Mouse (Mus musculus) B cell, adult 2 months (primary cell): ENCODE data around the gene Samd1.
A peak's percentile ranks its signal among the peaks of the same experiment; 100 is the strongest.
"Not testable (repeated sequence)": the region's sequence is repeated elsewhere in the genome, so short reads cannot be mapped to it uniquely, and the experiment has no call there.

Source experiments
- DNase-seq, 2 experiments: peaks; one replicate each; pipeline ENCODE4 v3.0.0; 2022

Samd1 gene

GRCm38 (mm10) chr8:83997511-83998141, at the start of gene Samd1:
Gene Samd1, plus strand, starts transcription at chr8:83997672.
- DNase-seq: peak; percentile 56 to 59

- no peak for DNase-seq
Observed at GRCm38 (mm10) chr8:83954749-83955105, 42.7 kb upstream of the Samd1 start.

GRCm38 (mm10) chr8:83955106-83955957, 42.1 kb upstream of the Samd1 start, which contains the start of the genes Gm10644 and Asf1b:
Gene Gm10644, minus strand, starts transcription at chr8:83955205.
Gene Asf1b, plus strand, starts transcription at chr8:83955507.
- DNase-seq: peak; percentile 94 to 96

GRCm38 (mm10) chr8:83955958-83956218, 41.6 kb upstream of the Samd1 start:
- no peak for DNase-seq

- peak; percentile 41 to 45 for DNase-seq
Observed at GRCm38 (mm10) chr8:83956789-83957188, 40.7 kb upstream of the Samd1 start.

GRCm38 (mm10) chr8:83964015-83964765, 33.3 kb upstream of the Samd1 start:
- DNase-seq: no peak

GRCm38 (mm10) chr8:83967701-83968100, 29.8 kb upstream of the Samd1 start:
- DNase-seq: no peak

GRCm38 (mm10) chr8:83971121-83971520, 26.4 kb upstream of the Samd1 start:
- no peak for DNase-seq

GRCm38 (mm10) chr8:83971661-83972060, 25.8 kb upstream of the Samd1 start:
- no peak for DNase-seq

GRCm38 (mm10) chr8:83972150-83973120, 25.0 kb upstream of the Samd1 start, which contains the start of gene Prkaca:
Gene Prkaca, plus strand, starts transcription at chr8:83972993.
- DNase-seq: peak; percentile 94 to 95

GRCm38 (mm10) chr8:83973161-83974031, 24.1 kb upstream of the Samd1 start:
- DNase-seq: peak in 1 of 2 experiments; percentile 19

- no peak for DNase-seq
Observed at GRCm38 (mm10) chr8:83974521-83974920, 23.0 kb upstream of the Samd1 start.

- DNase-seq: peak; percentile 50 to 62
Observed at GRCm38 (mm10) chr8:83976101-83976630, 21.3 kb upstream of the Samd1 start.

- peak; percentile 34 to 40 for DNase-seq
Observed at GRCm38 (mm10) chr8:83976779-83977350, 20.6 kb upstream of the Samd1 start.

- DNase-seq: no peak
Observed at GRCm38 (mm10) chr8:83977646-83978045, 19.8 kb upstream of the Samd1 start.

- DNase-seq: no peak
Observed at GRCm38 (mm10) chr8:83978200-83978599, 19.3 kb upstream of the Samd1 start.

GRCm38 (mm10) chr8:83980250-83980649, 17.2 kb upstream of the Samd1 start:
- no peak for DNase-seq

- DNase-seq: no peak
Observed at GRCm38 (mm10) chr8:83980845-83981244, 16.6 kb upstream of the Samd1 start.

- DNase-seq: no peak
Observed at GRCm38 (mm10) chr8:83981533-83981932, 15.9 kb upstream of the Samd1 start.

GRCm38 (mm10) chr8:83982449-83982848, 15.0 kb upstream of the Samd1 start:
- DNase-seq: no peak

GRCm38 (mm10) chr8:83983222-83983621, 14.2 kb upstream of the Samd1 start:
- not testable (repeated sequence) for DNase-seq
